Mouse (Mus musculus): ENCODE data around the gene Fam213b. TPM values are rescaled to one million over a fixed set of nuclear protein-coding genes. Genes with fewer than 3 reads are reported as not detected.

Fam213b gene
- polyA plus RNA-seq, 3 experiments from 2014 or later, result 2.8 to 17.4 (median 15.1) TPM

Other genes with a start within 250 kb of the Fam213b start
- gene Actrt2, start 231.3 kb downstream of the Fam213b start, polyA plus RNA-seq (2017; shearing (Covaris generic)), result not detected
- not detected for gene Ttc34, start 61.7 kb downstream of the Fam213b start, polyA plus RNA-seq (2017; shearing (Covaris generic))
- gene Mmel1, start 29.6 kb downstream of the Fam213b start, polyA plus RNA-seq (2017; shearing (Covaris generic)), result not detected
- gene Tnfrsf14, start 29.4 kb upstream of the Fam213b start, polyA plus RNA-seq (2017; shearing (Covaris generic)), result 100 to 1,000 TPM in 2 of 3 experiments, 10 to 100 TPM in 1; 10.2 to 157 (median 117) TPM
- gene Hes5, start 61.8 kb upstream of the Fam213b start, polyA plus RNA-seq (2017; shearing (Covaris generic)), result 1 to 10 TPM in 2 of 3 experiments, not detected in 1; 1.2 to 1.3 TPM
- 10 to 100 TPM; 22.1 to 59.6 (median 49.1) TPM for gene Pank4, start 65.0 kb upstream of the Fam213b start, polyA plus RNA-seq (2017; shearing (Covaris generic))
- not detected for gene Plch2, start 157.6 kb upstream of the Fam213b start, polyA plus RNA-seq (2017; shearing (Covaris generic))
- gene Pex10, start 167.9 kb upstream of the Fam213b start, polyA plus RNA-seq (2017; shearing (Covaris generic)), result 1 to 10 TPM; 5.8 to 8.7 (median 7.2) TPM
- gene Rer1, start 187.2 kb upstream of the Fam213b start, polyA plus RNA-seq (2017; shearing (Covaris generic)), result 100 to 1,000 TPM; 101 to 140 (median 102) TPM
- gene Morn1, start 187.4 kb upstream of the Fam213b start, polyA plus RNA-seq (2017; shearing (Covaris generic)), result 1 to 10 TPM in 2 of 3 experiments, under 1 TPM in 1; 0.79 to 2.1 (median 1.7) TPM